Mouse (Mus musculus): Measurements from ENCODE around the gene Gmcl1.
A peak's percentile ranks its signal among the peaks of the same experiment; 100 is the strongest.

Gene Gmcl1

GRCm38 (mm10) chr6:86733183-86733876 lies at the start of gene Gmcl1:
Gene Gmcl1 (minus strand): TSS chr6:86733383.
- Histone ChIP-seq H3K4me1 (replicated peaks; ENCODE audit: low read depth, low read length) (peaks cover 22% of the 10 kb centered on the region), H3K36me3 (ENCODE audit: insufficient read depth, low read length) (no peaks in the 10 kb centered on the region), H3K27me3 (ENCODE audit: insufficient read depth, low read length) (no peaks in the 10 kb centered on the region), H3K9me3 (ENCODE audit: low read length) (no peaks in the 10 kb centered on the region), H3K4me3 (replicated peaks; ENCODE audit: low read length) (peak within 1 kb of the TSS; percentile 98)
- no peak for TF ChIP-seq CTCF (conservative IDR thresholded peaks at IDR 0.05; ENCODE audit: low read length)
- no peak for TF ChIP-seq NANOG (IDR thresholded peaks at IDR 0.05; ENCODE audit: borderline replicate concordance, low read length)
- TF ChIP-seq POU5F1 (IDR thresholded peaks at IDR 0.05; ENCODE audit: borderline replicate concordance, low read length), result no peak

GRCm38 (mm10) chr6:86782342-86782741 lies 49.2 kb upstream of the Gmcl1 start:
- no peak for TF ChIP-seq NANOG (IDR thresholded peaks at IDR 0.05; ENCODE audit: borderline replicate concordance, low read length)
- TF ChIP-seq POU5F1 (IDR thresholded peaks at IDR 0.05; ENCODE audit: borderline replicate concordance, low read length), result no peak
- TF ChIP-seq CTCF (conservative IDR thresholded peaks at IDR 0.05; ENCODE audit: low read length), result no peak
- Histone ChIP-seq H3K9me3 (ENCODE audit: low read length) (no peaks in the 10 kb centered on the region), H3K36me3 (ENCODE audit: insufficient read depth, low read length) (no peaks in the 10 kb centered on the region), H3K4me3 (replicated peaks; ENCODE audit: low read length) (no peak overlapping the region), H3K4me1 (replicated peaks; ENCODE audit: low read depth, low read length) (peaks cover 44% of the 10 kb centered on the region), H3K27me3 (ENCODE audit: insufficient read depth, low read length) (no peaks in the 10 kb centered on the region)

- Histone ChIP-seq H3K27me3 (ENCODE audit: insufficient read depth, low read length) (no peaks in the 10 kb centered on the region), H3K9me3 (ENCODE audit: low read length) (no peaks in the 10 kb centered on the region), H3K4me1 (replicated peaks; ENCODE audit: low read depth, low read length) (peaks cover 44% of the 10 kb centered on the region), H3K36me3 (ENCODE audit: insufficient read depth, low read length) (no peaks in the 10 kb centered on the region), H3K4me3 (replicated peaks; ENCODE audit: low read length) (no peak overlapping the region; the same call in 1 of the 2 replicates)
- TF ChIP-seq CTCF (conservative IDR thresholded peaks at IDR 0.05; ENCODE audit: low read length) (no peak), POU5F1 (IDR thresholded peaks at IDR 0.05; ENCODE audit: borderline replicate concordance, low read length) (no peak), NANOG (IDR thresholded peaks at IDR 0.05; ENCODE audit: borderline replicate concordance, low read length) (no peak)
Observed at GRCm38 (mm10) chr6:86781361-86781957, 48.3 kb upstream of the Gmcl1 start.

GRCm38 (mm10) chr6:86778910-86779594 lies 45.9 kb upstream of the Gmcl1 start:
- no peak for TF ChIP-seq POU5F1 (IDR thresholded peaks at IDR 0.05; ENCODE audit: borderline replicate concordance, low read length)
- TF ChIP-seq NANOG (IDR thresholded peaks at IDR 0.05; ENCODE audit: borderline replicate concordance, low read length), result no peak
- TF ChIP-seq CTCF (conservative IDR thresholded peaks at IDR 0.05; ENCODE audit: low read length), result no peak
- H3K9me3 ChIP-seq (ENCODE audit: low read length), result no peaks in the 10 kb centered on the region
- H3K36me3 ChIP-seq (ENCODE audit: insufficient read depth, low read length), result no peaks in the 10 kb centered on the region
- peaks cover 48% of the 10 kb centered on the region for H3K4me1 ChIP-seq (replicated peaks; ENCODE audit: low read depth, low read length)
- H3K4me3 ChIP-seq (replicated peaks; ENCODE audit: low read length), result 0 out of 2 replicates have a peak overlapping the region, but pooled peaks have one; percentile 4
- no peaks in the 10 kb centered on the region for H3K27me3 ChIP-seq (ENCODE audit: insufficient read depth, low read length)

GRCm38 (mm10) chr6:86777181-86777580 lies 44.0 kb upstream of the Gmcl1 start:
- Histone ChIP-seq H3K36me3 (ENCODE audit: insufficient read depth, low read length) (no peaks in the 10 kb centered on the region), H3K4me3 (replicated peaks; ENCODE audit: low read length) (no peak overlapping the region), H3K9me3 (ENCODE audit: low read length) (no peaks in the 10 kb centered on the region), H3K27me3 (ENCODE audit: insufficient read depth, low read length) (no peaks in the 10 kb centered on the region), H3K4me1 (replicated peaks; ENCODE audit: low read depth, low read length) (peaks cover 55% of the 10 kb centered on the region)
- TF ChIP-seq POU5F1 (IDR thresholded peaks at IDR 0.05; ENCODE audit: borderline replicate concordance, low read length), result no peak
- no peak for TF ChIP-seq CTCF (conservative IDR thresholded peaks at IDR 0.05; ENCODE audit: low read length)
- TF ChIP-seq NANOG (IDR thresholded peaks at IDR 0.05; ENCODE audit: borderline replicate concordance, low read length), result no peak

- TF ChIP-seq CTCF (conservative IDR thresholded peaks at IDR 0.05; ENCODE audit: low read length) (no peak), POU5F1 (IDR thresholded peaks at IDR 0.05; ENCODE audit: borderline replicate concordance, low read length) (no peak), NANOG (IDR thresholded peaks at IDR 0.05; ENCODE audit: borderline replicate concordance, low read length) (no peak)
- no peak overlapping the region for H3K4me3 ChIP-seq (replicated peaks; ENCODE audit: low read length)
- H3K9me3 ChIP-seq (ENCODE audit: low read length), result no peaks in the 10 kb centered on the region
- H3K4me1 ChIP-seq (replicated peaks; ENCODE audit: low read depth, low read length), result peaks cover 56% of the 10 kb centered on the region
- H3K36me3 ChIP-seq (ENCODE audit: insufficient read depth, low read length), result no peaks in the 10 kb centered on the region
- H3K27me3 ChIP-seq (ENCODE audit: insufficient read depth, low read length), result no peaks in the 10 kb centered on the region
Observed at GRCm38 (mm10) chr6:86776706-86777071, 43.5 kb upstream of the Gmcl1 start.

GRCm38 (mm10) chr6:86776001-86776705 lies 43.0 kb upstream of the Gmcl1 start:
- Histone ChIP-seq H3K27me3 (ENCODE audit: insufficient read depth, low read length) (no peaks in the 10 kb centered on the region), H3K4me3 (replicated peaks; ENCODE audit: low read length) (no peak overlapping the region), H3K9me3 (ENCODE audit: low read length) (no peaks in the 10 kb centered on the region), H3K4me1 (replicated peaks; ENCODE audit: low read depth, low read length) (peaks cover 56% of the 10 kb centered on the region), H3K36me3 (ENCODE audit: insufficient read depth, low read length) (no peaks in the 10 kb centered on the region)
- TF ChIP-seq POU5F1 (IDR thresholded peaks at IDR 0.05; ENCODE audit: borderline replicate concordance, low read length) (no peak), CTCF (conservative IDR thresholded peaks at IDR 0.05; ENCODE audit: low read length) (no peak), NANOG (IDR thresholded peaks at IDR 0.05; ENCODE audit: borderline replicate concordance, low read length) (no peak)

GRCm38 (mm10) chr6:86774937-86775336 lies 41.8 kb upstream of the Gmcl1 start:
- no peak for TF ChIP-seq POU5F1 (IDR thresholded peaks at IDR 0.05; ENCODE audit: borderline replicate concordance, low read length)
- TF ChIP-seq CTCF (conservative IDR thresholded peaks at IDR 0.05; ENCODE audit: low read length), result no peak
- no peak for TF ChIP-seq NANOG (IDR thresholded peaks at IDR 0.05; ENCODE audit: borderline replicate concordance, low read length)
- Histone ChIP-seq H3K4me3 (replicated peaks; ENCODE audit: low read length) (no peak overlapping the region), H3K36me3 (ENCODE audit: insufficient read depth, low read length) (no peaks in the 10 kb centered on the region), H3K9me3 (ENCODE audit: low read length) (no peaks in the 10 kb centered on the region), H3K27me3 (ENCODE audit: insufficient read depth, low read length) (no peaks in the 10 kb centered on the region), H3K4me1 (replicated peaks; ENCODE audit: low read depth, low read length) (peaks cover 53% of the 10 kb centered on the region)

Data from E14TG2a.4 (cell line).